ENCODE assay signal across 8 mouse cellular contexts in genomic region chr3:105771534-105771933, GRCm38 (mm10). TPM values are rescaled to one million over a fixed set of nuclear protein-coding genes. Genes with fewer than 3 reads are reported as not detected.
DNase-seq lines count a peak whose midpoint lies in the region; ATAC-seq and TF ChIP-seq lines count a peak whose summit lies in the region.

No protein-coding gene starts in this region.

- H3K9ac ChIP-seq in midbrain, postnatal 0 days (replicated peaks; ENCODE audit: low read length, poor library complexity, severe bottlenecking) = no peak overlapping the region
- H3K9ac ChIP-seq in midbrain, embryonic 16.5 days (ENCODE audit: low read depth, low read length) = no peak overlapping the region

- no peaks in the 10 kb centered on the region for H3K27me3 ChIP-seq in midbrain, postnatal 0 days (ENCODE audit: insufficient read depth, low read length)
- H3K27me3 ChIP-seq in midbrain, embryonic 16.5 days (ENCODE audit: control insufficient read depth, insufficient read depth, low read depth, low read length) = no peaks in the 10 kb centered on the region

- no peak overlapping the region for H3K27ac ChIP-seq in midbrain, postnatal 0 days (ENCODE audit: low read depth, low read length)
- no peak overlapping the region for H3K27ac ChIP-seq in midbrain, embryonic 16.5 days (ENCODE audit: low read length)

- no peak overlapping the region for H3K4me3 ChIP-seq in midbrain, postnatal 0 days (ENCODE audit: low read depth, low read length)
- no peak overlapping the region for H3K4me3 ChIP-seq in midbrain, embryonic 16.5 days (ENCODE audit: low read depth, low read length)

- peak; percentile 54 for TF ChIP-seq CTCF in midbrain, postnatal 0 days (IDR thresholded peaks at IDR 0.05)

- peak; percentile 49 for DNase-seq in adrenal gland, postnatal 14 days
- no peak for DNase-seq in adrenal gland, adult 8-10 months
- no peak for DNase-seq in midbrain, postnatal 0 days (ENCODE audit: low spot score)
- DNase-seq in lung, postnatal 14 days = peak; percentile 36
- peak; percentile 51 to 56 for DNase-seq in thymus, postnatal 36 days
- no peak for DNase-seq in cerebellum, adult 9-10 months
- no peak for DNase-seq in Muller cell, postnatal 12 days (ENCODE audit: inconsistent ontology term)

- no peak for ATAC-seq in midbrain, postnatal 0 days (ENCODE audit: low FRiP score)
- ATAC-seq in midbrain, embryonic 16.5 days = no peak

- no peak overlapping the region for H3K4me2 ChIP-seq in midbrain, postnatal 0 days (ENCODE audit: low read depth, low read length, poor library complexity, severe bottlenecking)
- H3K4me2 ChIP-seq in midbrain, embryonic 16.5 days (ENCODE audit: low read length) = no peak overlapping the region

- H3K9me3 ChIP-seq in midbrain, postnatal 0 days (ENCODE audit: low read length) = no peaks in the 10 kb centered on the region
- H3K9me3 ChIP-seq in midbrain, embryonic 16.5 days (replicated peaks; ENCODE audit: control insufficient read depth, low read length, poor library complexity, severe bottlenecking) = no peaks in the 10 kb centered on the region

- no peaks in the 10 kb centered on the region for H3K4me1 ChIP-seq in midbrain, postnatal 0 days (ENCODE audit: insufficient read depth, low read length)
- H3K4me1 ChIP-seq in midbrain, embryonic 16.5 days (ENCODE audit: control insufficient read depth, insufficient read depth, low read length) = no peaks in the 10 kb centered on the region

- no peaks in the 10 kb centered on the region for H3K36me3 ChIP-seq in midbrain, postnatal 0 days (ENCODE audit: insufficient read depth, low read length)
- no peaks in the 10 kb centered on the region for H3K36me3 ChIP-seq in midbrain, embryonic 16.5 days (ENCODE audit: control insufficient read depth, insufficient read depth, low read length)

RNA-seq across cellular contexts. Expression of gene Rap1a, which starts 29.6 kb away (rescaled TPM):
- total RNA-seq in adrenal gland, postnatal 14 days (2021) = 184 and 206 TPM in 2 replicates
- total RNA-seq in adrenal gland, adult 8-10 months (2022) = 100 to 1,000 TPM; 154 to 188 (median 179) TPM
- total RNA-seq in midbrain, postnatal 0 days (2014; rRNA removed) = 27.1 and 32.2 TPM in 2 replicates
- polyA plus RNA-seq in midbrain, postnatal 0 days (2015; fragmentation: Nextera tagmentation; extraction: Ambion mirVana) = 59.9 and 66.0 TPM in 2 replicates
- polyA plus RNA-seq in midbrain, embryonic 16.5 days (2015; fragmentation: Nextera tagmentation; extraction: Ambion mirVana) = 74.1 and 74.3 TPM in 2 replicates

Comparison
In these comparisons a context has a peak if more than half of its experiments do, and no peak if none do; other contexts are left out.
1. DNase-seq: peak in adrenal gland, postnatal 14 days (single experiment), lung, postnatal 14 days (single experiment) and thymus, postnatal 36 days (2 of 2); none in adrenal gland, adult 8-10 months (single experiment), midbrain, postnatal 0 days (single experiment), cerebellum, adult 9-10 months (single experiment) and Muller cell, postnatal 12 days (single experiment).